Mouse (Mus musculus): Measurements from ENCODE around the gene Fndc3b.

- TF ChIP-seq CTCF (IDR thresholded peaks at IDR 0.05; ENCODE audit: low read depth) (no peak), EP300 (IDR thresholded peaks at IDR 0.05; ENCODE audit: low read depth) (no peak)
Observed at GRCm38 (mm10) chr3:27691486-27692160, 19.5 kb downstream of the Fndc3b start.
